Mouse (Mus musculus) neutrophil, adult 5-6 weeks (primary cell): ENCODE data around the gene Ddx39. TPM values are rescaled to one million over a fixed set of nuclear protein-coding genes. Genes with fewer than 3 reads are reported as not detected.
A peak's percentile ranks its signal among the peaks of the same experiment; 100 is the strongest.

Source experiments
- ATAC-seq: fragments of 151-379, 151-347 bp; 2 replicates; pipeline ENCODE4 v1.8.0; 2017; ENCODE audit warnings: mild to moderate bottlenecking, moderate TSS enrichment; ENCODE audit not compliant: insufficient number of reproducible peaks, poor library complexity, low FRiP score, severe bottlenecking; ENCODE audit errors: extremely low read depth
- total RNA-seq: library from RNA; stranded (forward); fragments of 200-1000 nt; gene quantifications from 2 replicates; pipeline ENCODE4 v1.2.3, GENCODE M21; 2017

The Ddx39 gene
- total RNA-seq, 1 experiment from 2014 or later = 47.5 TPM

- peak; percentile 29; the same call in 1 of the 2 replicates for ATAC-seq
These were observed 17.4 kb upstream of the Ddx39 start for GRCm38 (mm10) chr8:83697374-83698220.

- peak; percentile 81 for ATAC-seq
These were observed 16.7 kb upstream of the Ddx39 start for GRCm38 (mm10) chr8:83698291-83698660.

- no peak for ATAC-seq
These were observed 16.1 kb upstream of the Ddx39 start, which contains the start of gene Pkn1 for GRCm38 (mm10) chr8:83698661-83699453. Gene Pkn1, minus strand, starts transcription at chr8:83699179.

- no peak for ATAC-seq
These were observed 15.4 kb upstream of the Ddx39 start for GRCm38 (mm10) chr8:83699566-83699965.

GRCm38 (mm10) chr8:83700423-83701085 lies 14.4 kb upstream of the Ddx39 start:
- ATAC-seq = no peak

GRCm38 (mm10) chr8:83703426-83703825 lies 11.6 kb upstream of the Ddx39 start:
- no peak for ATAC-seq

- ATAC-seq = no peak
These were observed 8.6 kb upstream of the Ddx39 start for GRCm38 (mm10) chr8:83706411-83706810.

GRCm38 (mm10) chr8:83707554-83707953 lies 7.4 kb upstream of the Ddx39 start:
- ATAC-seq = no peak

GRCm38 (mm10) chr8:83714676-83715030 lies 324 bp upstream of the Ddx39 start:
- ATAC-seq = no peak

GRCm38 (mm10) chr8:83715771-83716170 lies 794 bp downstream of the Ddx39 start:
- ATAC-seq = no peak

- ATAC-seq = no peak
These were observed 1.6 kb downstream of the Ddx39 start for GRCm38 (mm10) chr8:83716563-83716962.

- no peak for ATAC-seq
These were observed 4.1 kb downstream of the Ddx39 start for GRCm38 (mm10) chr8:83719048-83719447.

- ATAC-seq = no peak
These were observed 4.7 kb downstream of the Ddx39 start for GRCm38 (mm10) chr8:83719693-83720092.

GRCm38 (mm10) chr8:83721405-83722025 lies 6.5 kb downstream of the Ddx39 start:
- ATAC-seq = no peak

GRCm38 (mm10) chr8:83722631-83723030 lies 7.7 kb downstream of the Ddx39 start:
- ATAC-seq = no peak

- no peak for ATAC-seq
These were observed 8.6 kb downstream of the Ddx39 start for GRCm38 (mm10) chr8:83723447-83724083.

- ATAC-seq = peak; percentile 50
These were observed 9.9 kb downstream of the Ddx39 start for GRCm38 (mm10) chr8:83724697-83725482.

- ATAC-seq = no peak
These were observed 10.6 kb downstream of the Ddx39 start for GRCm38 (mm10) chr8:83725521-83726102.
